Mouse (Mus musculus) retina, postnatal 7 days (tissue): ENCODE measurements around the gene Vwa1.

Experiments used
- DNase-seq: peaks from one replicate; pipeline ENCODE4 v3.0.0-alpha.2; 2012; ENCODE audit warnings: low read depth, low spot score

Vwa1 gene

DNA sequence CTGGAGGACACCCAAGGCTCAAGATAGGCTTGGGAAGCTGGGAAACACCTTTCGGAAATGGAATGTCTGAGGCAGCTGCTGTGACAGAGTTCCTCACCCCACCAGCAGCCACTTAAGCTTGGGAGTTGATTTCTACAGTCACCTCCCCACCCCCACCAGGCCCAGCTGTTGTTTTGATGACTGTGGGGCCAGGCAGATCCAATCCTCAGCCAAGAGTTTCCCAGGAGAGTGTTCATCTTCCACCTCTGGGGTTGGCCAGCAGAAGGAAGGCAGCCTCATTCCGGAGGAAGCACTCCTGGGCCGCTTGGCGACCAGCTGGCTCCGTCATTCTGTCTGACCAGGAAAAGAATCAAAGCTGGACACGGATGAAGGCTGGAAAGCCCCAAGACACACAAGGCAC is 6.4 kb upstream of the Vwa1 start:
- DNase-seq: no peak

- no peak for DNase-seq
These were observed 5.0 kb upstream of the Vwa1 start for GRCm38 (mm10) chr4:155779498-155779897.

GRCm38 (mm10) chr4:155777816-155778215 is 3.3 kb upstream of the Vwa1 start:
- no peak for DNase-seq

- no peak for DNase-seq
These were observed 2.3 kb upstream of the Vwa1 start for GRCm38 (mm10) chr4:155776704-155777335.

- no peak for DNase-seq
These were observed 1.4 kb upstream of the Vwa1 start for GRCm38 (mm10) chr4:155775855-155776254.

- DNase-seq: no peak
These were observed 658 bp upstream of the Vwa1 start for GRCm38 (mm10) chr4:155774971-155775740.

DNA sequence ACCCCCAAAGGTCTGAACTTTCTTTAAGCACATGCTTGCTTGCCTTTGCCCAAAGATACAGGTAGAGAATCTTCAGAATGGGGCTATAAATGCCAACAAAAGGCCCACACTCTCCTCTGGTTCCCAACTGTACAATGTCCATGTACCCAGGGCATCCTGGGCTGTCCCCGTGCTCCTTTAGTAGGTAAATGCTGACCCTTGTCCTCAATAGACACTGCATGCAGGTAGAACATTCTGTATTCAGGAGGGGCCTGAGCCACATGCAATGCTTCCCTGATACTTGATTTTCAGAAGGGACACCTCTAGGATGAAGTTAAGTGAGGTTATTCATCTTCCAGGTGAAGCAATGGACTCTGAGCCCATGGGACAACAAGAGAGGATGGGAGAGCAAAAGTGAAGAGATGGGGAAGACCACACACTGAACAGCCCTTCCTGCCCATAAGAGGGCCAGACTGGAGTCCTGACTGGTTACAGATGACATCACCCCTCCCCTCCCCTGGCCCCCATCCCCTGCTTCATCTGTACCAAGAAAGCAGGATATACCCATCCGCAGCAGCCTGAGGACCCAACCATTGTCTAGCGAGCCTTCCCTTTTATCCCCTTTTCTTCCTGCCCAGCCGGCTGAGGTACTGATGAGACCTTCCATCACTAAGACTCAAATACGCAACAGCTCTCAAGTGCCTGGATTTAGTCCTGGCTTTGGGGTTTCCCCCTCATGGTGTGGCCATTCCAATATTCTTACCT is 991 bp downstream of the Vwa1 start:
- no peak for DNase-seq

- DNase-seq: no peak
These were observed 1.7 kb downstream of the Vwa1 start for GRCm38 (mm10) chr4:155772786-155773185.

GRCm38 (mm10) chr4:155771706-155772105 is 2.8 kb downstream of the Vwa1 start:
- no peak for DNase-seq

- DNase-seq: no peak
These were observed 3.9 kb downstream of the Vwa1 start for GRCm38 (mm10) chr4:155770626-155771025.

- peak; percentile 84 for DNase-seq
These were observed 4.5 kb downstream of the Vwa1 start for GRCm38 (mm10) chr4:155769880-155770512.

GRCm38 (mm10) chr4:155769496-155769879 is 5.0 kb downstream of the Vwa1 start:
- no peak for DNase-seq

- DNase-seq: no peak
These were observed 12.1 kb downstream of the Vwa1 start for GRCm38 (mm10) chr4:155762357-155762756.

DNA sequence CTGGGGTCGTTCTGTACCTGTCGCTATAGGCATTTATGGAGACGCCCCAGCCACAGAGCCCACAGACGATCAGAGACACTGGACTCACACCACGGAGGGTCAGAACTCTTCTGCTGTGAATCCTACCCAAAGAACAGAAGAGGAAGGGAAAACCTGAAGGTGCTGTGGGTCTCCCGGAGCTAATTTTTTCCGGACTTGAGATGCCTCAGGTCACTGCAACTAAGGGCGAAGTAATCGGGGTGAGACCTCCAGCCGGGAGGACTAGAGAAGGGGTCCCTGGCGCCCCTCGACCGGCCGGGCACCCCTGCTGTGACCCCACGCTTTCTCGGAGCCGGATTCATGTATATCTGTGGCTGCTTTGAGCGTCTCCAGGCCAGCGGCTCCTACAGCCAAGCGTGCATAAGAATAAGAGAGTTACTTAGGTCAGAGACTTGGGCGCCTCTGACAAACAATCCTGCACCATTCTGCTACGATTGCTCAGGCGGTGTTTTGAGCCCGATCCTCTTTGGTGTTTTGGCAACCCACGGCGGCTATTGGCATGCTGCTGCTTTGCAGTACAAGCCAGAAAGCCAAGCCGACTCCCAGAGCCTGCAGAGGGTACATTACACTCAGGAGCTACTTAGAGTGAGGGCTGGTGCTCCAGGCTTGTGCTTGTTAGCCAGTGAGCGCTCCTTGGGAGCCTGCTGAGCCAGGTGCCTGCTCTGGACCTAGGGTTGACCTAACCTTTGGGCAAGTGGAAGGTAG is 13.0 kb downstream of the Vwa1 start:
- DNase-seq: no peak

DNA sequence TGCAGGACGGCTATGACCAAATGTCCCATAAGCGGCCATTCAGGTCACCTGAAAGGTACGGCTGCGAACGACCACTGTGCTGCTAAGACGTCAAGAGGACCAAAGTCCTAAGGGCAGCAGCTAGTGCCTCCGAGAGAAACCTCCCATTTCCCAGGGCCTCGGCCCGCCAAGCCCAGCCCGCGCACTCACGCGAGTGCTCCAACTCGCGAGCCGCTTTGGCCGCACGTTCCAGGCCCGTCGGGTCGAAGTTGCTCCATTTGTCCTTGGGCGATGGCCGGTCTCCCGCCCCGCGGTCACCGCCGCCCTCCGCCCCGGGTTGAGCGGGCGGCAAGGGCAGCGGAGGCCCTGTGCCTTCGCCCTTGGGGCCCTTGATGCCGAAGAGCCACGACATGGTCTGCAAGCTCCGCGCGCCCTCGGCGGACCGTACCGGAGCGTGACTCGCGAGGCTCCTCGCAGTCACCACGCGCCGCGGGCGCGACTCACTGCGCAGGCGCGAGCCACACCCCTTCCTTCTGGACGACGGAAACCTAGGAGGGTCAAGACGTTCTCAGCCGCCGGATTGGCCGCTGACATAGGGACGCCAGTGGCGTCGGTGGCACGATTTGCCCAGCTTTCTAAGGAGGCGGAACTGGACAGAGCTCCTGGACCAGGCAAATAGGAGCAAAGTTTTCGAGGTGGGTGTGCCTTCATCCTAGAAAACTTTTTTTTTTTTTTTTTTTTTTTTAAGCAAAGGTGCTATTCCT is 13.7 kb downstream of the Vwa1 start, which contains the start of gene Atad3a:
Gene Atad3a (minus strand): TSS at position 481 of the 743 bp plus-strand sequence.
- peak; percentile 91 for DNase-seq

DNA sequence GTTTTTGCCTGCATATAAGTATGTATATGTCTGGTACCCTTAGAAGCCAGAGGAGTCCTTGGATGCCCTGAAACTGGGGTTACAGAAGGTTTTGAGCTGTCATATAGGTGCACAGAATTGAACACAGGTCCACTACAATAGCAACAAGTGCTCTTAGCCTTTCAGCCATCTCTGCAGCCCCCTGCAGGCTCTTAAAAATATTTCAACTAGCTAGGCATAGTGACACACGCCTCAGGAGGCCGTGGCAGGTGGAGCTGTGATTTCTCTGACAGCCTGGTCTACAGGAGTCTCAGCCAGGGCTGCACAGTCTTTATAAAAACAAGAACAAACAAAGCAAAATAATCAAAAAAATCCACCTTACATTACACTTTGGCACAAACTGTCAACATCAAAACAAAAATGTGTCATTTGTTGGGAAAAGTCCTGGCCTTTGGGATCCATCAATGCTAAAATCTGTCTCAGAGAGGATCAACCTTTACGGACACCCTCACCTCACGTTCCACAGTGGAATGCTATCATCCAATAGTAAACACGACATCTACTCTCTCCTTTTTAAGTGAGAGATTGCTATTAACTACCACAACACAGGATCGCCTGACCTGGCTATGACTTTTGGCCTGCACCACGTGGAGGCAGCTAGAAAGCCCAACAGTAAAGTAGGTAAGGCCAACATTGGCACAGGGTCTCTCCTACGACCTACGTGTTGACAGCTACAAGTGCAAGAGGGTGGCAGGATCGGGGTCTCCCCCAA is 14.5 kb downstream of the Vwa1 start:
- DNase-seq: no peak

- DNase-seq: no peak
These were observed 17.5 kb downstream of the Vwa1 start for GRCm38 (mm10) chr4:155757011-155757410.

GRCm38 (mm10) chr4:155746575-155747490 is 27.7 kb downstream of the Vwa1 start:
- DNase-seq: no peak

DNA sequence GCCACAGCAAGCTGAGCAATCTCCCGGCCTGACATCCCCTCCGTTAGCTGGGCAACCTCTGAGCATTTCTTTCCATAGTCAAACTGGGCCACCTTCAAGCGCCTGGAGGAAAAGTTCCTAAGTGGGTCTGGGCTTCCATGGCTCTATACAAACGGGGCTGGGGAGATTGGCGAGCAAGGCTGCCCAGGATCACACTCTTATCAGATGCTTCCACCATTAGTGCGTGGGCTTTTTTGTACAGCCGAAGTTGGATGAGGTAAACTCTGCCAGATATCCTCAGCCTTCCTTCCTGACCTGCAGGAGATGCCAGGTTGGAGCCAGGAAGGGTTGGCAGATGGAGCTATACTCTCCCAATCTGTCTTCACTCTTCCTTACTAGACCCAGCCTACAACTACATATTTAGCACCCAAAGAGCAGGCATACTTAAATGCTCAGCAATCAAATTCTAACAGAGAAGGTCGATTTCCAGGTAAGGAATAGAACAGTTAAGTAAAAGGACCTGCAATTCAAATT is 28.4 kb downstream of the Vwa1 start:
- no peak for DNase-seq
